Mouse (Mus musculus): ENCODE measurements around the gene Tmem198b. TPM values are rescaled to one million over a fixed set of nuclear protein-coding genes. Genes with fewer than 3 reads are reported as not detected.

Gene Tmem198b
- 10.7 and 13.7 TPM in 2 replicates for polyA plus RNA-seq (2015; fragmentation: Nextera tagmentation; extraction: Ambion mirVana)

DNA sequence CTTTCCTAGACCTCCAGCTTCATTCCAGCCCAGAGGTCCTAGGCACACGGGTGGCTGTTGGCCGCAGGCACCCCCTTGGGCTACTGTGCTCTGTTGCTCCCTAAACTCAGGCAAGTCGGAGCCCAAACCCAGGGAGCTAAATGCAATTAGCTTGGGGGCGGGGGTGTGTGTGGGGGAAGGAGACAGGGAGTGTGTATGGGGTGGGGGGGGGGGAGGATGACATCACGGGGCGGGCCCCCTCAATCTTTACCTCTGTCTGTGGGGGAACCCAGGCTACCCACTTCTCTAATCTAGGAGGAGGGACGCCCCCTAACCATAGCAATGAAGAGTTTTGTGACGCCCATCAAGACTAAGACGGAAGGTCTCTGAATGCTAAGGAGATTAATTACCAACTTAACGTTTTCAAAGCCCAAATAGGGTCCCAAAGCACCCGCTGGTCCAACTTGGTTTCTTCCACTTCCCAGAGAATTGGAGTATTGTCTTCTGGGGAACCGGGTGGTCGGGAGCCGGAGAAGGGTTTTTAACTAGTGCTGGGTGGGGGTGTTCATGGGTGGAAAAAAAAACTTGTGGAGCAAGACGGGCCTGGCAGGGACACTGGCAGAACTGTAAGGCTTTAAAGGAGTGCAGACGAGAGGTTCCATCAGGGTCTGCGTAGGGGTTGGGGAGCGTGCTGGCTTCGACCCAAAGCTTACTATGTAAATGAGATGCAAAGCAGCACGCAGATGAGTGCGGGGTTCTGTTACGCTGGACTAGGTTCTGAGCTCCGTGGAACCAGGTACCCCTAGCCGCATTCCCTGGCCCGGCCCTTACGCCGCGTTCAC, at the start of gene Tmem198b:
Gene Tmem198b (minus strand): TSS at position 100 of the 821 bp plus-strand sequence.
- H3K36me3 ChIP-seq (ENCODE audit: control insufficient read depth, insufficient read depth), result no peaks in the 10 kb centered on the region
- no peaks in the 10 kb centered on the region for H3K9me3 ChIP-seq (ENCODE audit: control insufficient read depth, low read length)
- peaks cover 49% of the 10 kb centered on the region for H3K4me1 ChIP-seq (replicated peaks; ENCODE audit: control insufficient read depth, insufficient read depth, low read length)
- under 1% methylated on average over 28 of the region's 28 CpGs for WGBS
- peak within 1 kb of the TSS; percentile 87 for H3K4me2 ChIP-seq (ENCODE audit: low read length)
- peak within 1 kb of the TSS; percentile 98 for H3K27ac ChIP-seq (ENCODE audit: low read length)
- peak; percentile 70 for ATAC-seq
- no peaks in the 10 kb centered on the region for H3K27me3 ChIP-seq (replicated peaks; ENCODE audit: control insufficient read depth, insufficient read depth, low read length)
- peak within 1 kb of the TSS; percentile 85 for H3K9ac ChIP-seq (replicated peaks; ENCODE audit: low read depth, low read length)
- peak within 1 kb of the TSS; percentile 87 for H3K4me3 ChIP-seq (replicated peaks; ENCODE audit: low read length)

DNA sequence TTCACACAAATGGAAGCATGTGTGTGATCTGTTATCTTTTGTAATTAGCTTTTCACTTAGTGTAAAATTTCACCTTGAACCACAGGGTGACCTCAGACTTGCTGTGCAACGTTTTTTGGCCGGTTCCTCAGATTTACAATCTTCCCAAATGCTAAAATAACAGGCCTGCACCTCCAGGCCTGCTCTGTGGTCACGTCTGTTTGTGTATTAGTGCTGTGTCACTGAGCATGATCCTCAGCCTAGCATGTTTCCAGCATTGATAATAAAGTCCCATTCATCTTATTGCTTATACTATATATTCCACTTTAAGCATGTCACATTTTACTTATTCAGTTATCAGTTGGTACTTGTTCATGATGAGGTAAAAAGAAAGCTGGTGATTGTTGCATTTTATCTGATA, 46.2 kb upstream of the Tmem198b start:
- Histone ChIP-seq H3K27ac (ENCODE audit: low read length) (no peak overlapping the region), H3K9me3 (ENCODE audit: control insufficient read depth, low read length) (no peaks in the 10 kb centered on the region), H3K4me3 (replicated peaks; ENCODE audit: low read length) (no peak overlapping the region), H3K4me2 (ENCODE audit: low read length) (no peak overlapping the region), H3K9ac (replicated peaks; ENCODE audit: low read depth, low read length) (no peak overlapping the region), H3K27me3 (replicated peaks; ENCODE audit: control insufficient read depth, insufficient read depth, low read length) (no peaks in the 10 kb centered on the region), H3K4me1 (replicated peaks; ENCODE audit: control insufficient read depth, insufficient read depth, low read length) (no peaks in the 10 kb centered on the region), H3K36me3 (ENCODE audit: control insufficient read depth, insufficient read depth) (peaks cover 12% of the 10 kb centered on the region)
- WGBS, result 82% methylated on average over 3 of the region's 3 CpGs
- no peak for ATAC-seq

DNA sequence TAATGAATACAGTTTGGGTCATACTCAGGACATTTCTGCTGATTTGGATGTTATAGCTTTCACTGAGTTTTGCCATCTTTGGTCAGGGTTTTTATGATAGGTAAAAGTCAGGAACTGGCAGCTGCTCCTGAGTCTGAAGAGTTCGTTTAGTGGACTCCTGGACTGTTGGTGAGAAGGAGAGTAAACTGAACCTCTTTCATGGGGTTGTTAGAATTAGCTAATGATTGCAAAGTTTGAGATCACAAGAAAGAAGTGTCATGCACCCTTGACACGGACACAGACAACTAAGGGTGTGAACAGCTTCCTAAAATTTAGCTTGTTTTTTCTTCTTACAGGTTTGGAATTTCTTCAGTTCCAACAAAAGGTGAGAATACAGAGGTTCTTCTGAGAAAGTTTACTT, 44.3 kb upstream of the Tmem198b start:
- Histone ChIP-seq H3K4me1 (replicated peaks; ENCODE audit: control insufficient read depth, insufficient read depth, low read length) (no peaks in the 10 kb centered on the region), H3K9me3 (ENCODE audit: control insufficient read depth, low read length) (no peaks in the 10 kb centered on the region), H3K36me3 (ENCODE audit: control insufficient read depth, insufficient read depth) (peaks cover 15% of the 10 kb centered on the region), H3K4me2 (ENCODE audit: low read length) (no peak overlapping the region), H3K9ac (replicated peaks; ENCODE audit: low read depth, low read length) (no peak overlapping the region), H3K4me3 (replicated peaks; ENCODE audit: low read length) (no peak overlapping the region), H3K27me3 (replicated peaks; ENCODE audit: control insufficient read depth, insufficient read depth, low read length) (no peaks in the 10 kb centered on the region), H3K27ac (ENCODE audit: low read length) (no peak overlapping the region)
- no peak for ATAC-seq
- 81% methylated on average over 2 of the region's 2 CpGs for WGBS

DNA sequence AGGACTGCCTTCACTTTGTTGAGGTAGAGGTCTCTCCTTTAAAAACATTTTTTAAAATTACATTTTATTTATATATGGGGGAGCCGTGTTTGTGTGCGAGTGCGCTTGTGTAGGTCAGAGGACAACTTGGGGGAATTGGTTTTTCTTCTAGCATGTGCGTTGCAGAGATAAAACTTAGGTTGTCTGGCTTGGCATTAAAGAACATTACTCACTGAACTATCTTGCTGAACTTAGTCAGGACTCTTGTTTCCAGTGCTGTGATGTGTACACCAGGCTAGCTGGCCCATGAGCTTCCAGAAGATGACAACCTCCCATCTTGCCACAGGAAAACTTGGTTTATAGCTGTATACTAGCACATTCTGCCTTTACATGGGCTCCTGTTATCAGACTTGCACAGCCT, 42.5 kb upstream of the Tmem198b start:
- no peak overlapping the region for H3K4me2 ChIP-seq (ENCODE audit: low read length)
- ATAC-seq, result no peak
- 98% methylated on average over 4 of the region's 4 CpGs for WGBS
- no peak overlapping the region for H3K9ac ChIP-seq (replicated peaks; ENCODE audit: low read depth, low read length)
- no peak overlapping the region for H3K4me3 ChIP-seq (replicated peaks; ENCODE audit: low read length)
- no peak overlapping the region for H3K27ac ChIP-seq (ENCODE audit: low read length)
- H3K27me3 ChIP-seq (replicated peaks; ENCODE audit: control insufficient read depth, insufficient read depth, low read length), result no peaks in the 10 kb centered on the region
- no peaks in the 10 kb centered on the region for H3K4me1 ChIP-seq (replicated peaks; ENCODE audit: control insufficient read depth, insufficient read depth, low read length)
- no peaks in the 10 kb centered on the region for H3K9me3 ChIP-seq (ENCODE audit: control insufficient read depth, low read length)
- H3K36me3 ChIP-seq (ENCODE audit: control insufficient read depth, insufficient read depth), result peaks cover 20% of the 10 kb centered on the region

DNA sequence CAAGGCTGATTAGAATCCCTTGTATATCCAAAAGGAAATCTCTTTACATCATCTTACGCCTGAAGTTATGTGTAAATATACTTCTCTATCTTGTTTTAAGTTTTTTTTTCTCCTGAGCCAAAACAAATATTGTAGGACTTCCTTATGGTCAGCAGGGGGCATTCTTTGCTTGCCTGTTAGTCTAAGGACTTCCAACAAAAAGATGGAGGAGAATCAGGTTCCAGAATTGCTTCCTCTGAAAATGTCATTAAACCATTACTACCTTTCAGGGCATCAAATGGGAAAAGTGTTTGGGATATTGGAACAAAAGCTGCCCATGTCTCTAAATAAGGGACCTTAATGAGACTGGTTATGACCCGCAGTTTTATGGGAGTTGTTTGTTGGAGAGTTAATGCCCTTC, 41.3 kb upstream of the Tmem198b start:
- Histone ChIP-seq H3K36me3 (ENCODE audit: control insufficient read depth, insufficient read depth) (peaks cover 23% of the 10 kb centered on the region), H3K27me3 (replicated peaks; ENCODE audit: control insufficient read depth, insufficient read depth, low read length) (no peaks in the 10 kb centered on the region), H3K4me3 (replicated peaks; ENCODE audit: low read length) (no peak overlapping the region), H3K9me3 (ENCODE audit: control insufficient read depth, low read length) (no peaks in the 10 kb centered on the region), H3K4me2 (ENCODE audit: low read length) (no peak overlapping the region), H3K27ac (ENCODE audit: low read length) (no peak overlapping the region), H3K9ac (replicated peaks; ENCODE audit: low read depth, low read length) (no peak overlapping the region), H3K4me1 (replicated peaks; ENCODE audit: control insufficient read depth, insufficient read depth, low read length) (no peaks in the 10 kb centered on the region)
- no peak for ATAC-seq
- WGBS, result 38% methylated on average over 2 of the region's 2 CpGs

DNA sequence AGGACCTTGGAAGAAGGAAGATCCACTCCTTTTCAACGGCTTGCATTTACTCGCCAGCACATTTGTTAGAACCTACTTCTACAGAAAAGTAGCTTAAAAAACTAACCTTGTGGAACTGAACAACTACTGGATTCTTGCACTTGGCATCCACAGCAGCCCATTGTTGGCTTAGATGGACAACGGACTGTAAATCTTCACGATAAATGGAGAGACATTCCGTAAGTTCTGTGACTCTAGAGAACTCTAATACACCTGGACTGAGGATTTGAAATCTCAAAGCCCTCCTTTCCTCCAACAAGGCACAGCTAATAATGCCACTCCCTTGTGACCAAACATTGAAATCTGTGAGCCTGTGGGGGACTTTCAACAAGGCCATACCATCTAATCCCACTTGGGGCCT, 39.1 kb upstream of the Tmem198b start:
- no peak for ATAC-seq
- no peak overlapping the region for H3K4me3 ChIP-seq (replicated peaks; ENCODE audit: low read length)
- H3K27ac ChIP-seq (ENCODE audit: low read length), result no peak overlapping the region
- WGBS, result 93% methylated on average over 5 of the region's 5 CpGs
- no peaks in the 10 kb centered on the region for H3K4me1 ChIP-seq (replicated peaks; ENCODE audit: control insufficient read depth, insufficient read depth, low read length)
- H3K9ac ChIP-seq (replicated peaks; ENCODE audit: low read depth, low read length), result no peak overlapping the region
- peaks cover 18% of the 10 kb centered on the region for H3K36me3 ChIP-seq (ENCODE audit: control insufficient read depth, insufficient read depth)
- H3K4me2 ChIP-seq (ENCODE audit: low read length), result no peak overlapping the region
- H3K27me3 ChIP-seq (replicated peaks; ENCODE audit: control insufficient read depth, insufficient read depth, low read length), result no peaks in the 10 kb centered on the region
- H3K9me3 ChIP-seq (ENCODE audit: control insufficient read depth, low read length), result no peaks in the 10 kb centered on the region

DNA sequence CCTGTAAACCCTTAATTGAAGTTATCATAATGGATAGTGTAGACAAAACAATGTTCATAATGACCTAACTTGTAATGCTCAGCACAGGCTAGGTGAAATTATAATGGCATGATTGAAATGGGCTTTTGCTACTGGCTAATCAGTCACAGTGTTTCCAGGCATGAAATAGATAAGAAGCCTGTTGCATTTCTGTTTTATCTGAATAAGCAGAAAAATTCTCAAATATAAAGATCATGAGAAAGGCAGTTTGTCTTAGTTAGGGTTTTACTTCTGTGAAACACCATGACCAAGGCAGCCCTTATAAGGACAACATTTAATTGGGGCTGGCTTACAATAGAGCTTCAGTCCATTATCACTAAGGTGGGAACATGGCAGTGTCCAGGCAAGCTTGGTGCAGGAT, 36.4 kb upstream of the Tmem198b start:
- Histone ChIP-seq H3K4me3 (replicated peaks; ENCODE audit: low read length) (no peak overlapping the region), H3K4me2 (ENCODE audit: low read length) (no peak overlapping the region), H3K27ac (ENCODE audit: low read length) (no peak overlapping the region), H3K4me1 (replicated peaks; ENCODE audit: control insufficient read depth, insufficient read depth, low read length) (no peaks in the 10 kb centered on the region), H3K9me3 (ENCODE audit: control insufficient read depth, low read length) (no peaks in the 10 kb centered on the region), H3K9ac (replicated peaks; ENCODE audit: low read depth, low read length) (no peak overlapping the region), H3K36me3 (ENCODE audit: control insufficient read depth, insufficient read depth) (peaks cover 15% of the 10 kb centered on the region), H3K27me3 (replicated peaks; ENCODE audit: control insufficient read depth, insufficient read depth, low read length) (no peaks in the 10 kb centered on the region)
- no peak for ATAC-seq

DNA sequence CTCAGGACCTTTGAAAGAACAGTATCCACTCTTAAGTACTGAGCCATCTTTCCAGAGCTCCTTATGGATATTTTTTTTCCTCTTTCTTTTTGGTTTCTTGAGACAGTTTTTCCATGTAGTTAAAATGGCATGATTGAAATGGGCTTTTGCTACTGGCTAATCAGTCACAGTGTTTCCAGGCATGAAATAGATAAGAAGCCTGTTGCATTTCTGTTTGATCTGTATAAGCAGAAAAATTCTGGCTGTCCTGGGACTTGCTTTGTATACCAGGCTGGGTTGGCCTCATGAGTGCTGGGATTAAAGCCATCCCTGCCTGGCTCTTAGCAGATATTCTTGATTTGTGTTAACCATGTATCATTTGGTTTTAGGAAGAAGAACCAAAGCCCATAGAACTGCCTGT, 35.3 kb upstream of the Tmem198b start:
- no peak overlapping the region for H3K27ac ChIP-seq (ENCODE audit: low read length)
- H3K27me3 ChIP-seq (replicated peaks; ENCODE audit: control insufficient read depth, insufficient read depth, low read length), result no peaks in the 10 kb centered on the region
- no peak for ATAC-seq
- no peaks in the 10 kb centered on the region for H3K4me1 ChIP-seq (replicated peaks; ENCODE audit: control insufficient read depth, insufficient read depth, low read length)
- no peaks in the 10 kb centered on the region for H3K9me3 ChIP-seq (ENCODE audit: control insufficient read depth, low read length)
- H3K4me2 ChIP-seq (ENCODE audit: low read length), result no peak overlapping the region
- H3K4me3 ChIP-seq (replicated peaks; ENCODE audit: low read length), result no peak overlapping the region
- no peak overlapping the region for H3K9ac ChIP-seq (replicated peaks; ENCODE audit: low read depth, low read length)
- peaks cover 16% of the 10 kb centered on the region for H3K36me3 ChIP-seq (ENCODE audit: control insufficient read depth, insufficient read depth)

DNA sequence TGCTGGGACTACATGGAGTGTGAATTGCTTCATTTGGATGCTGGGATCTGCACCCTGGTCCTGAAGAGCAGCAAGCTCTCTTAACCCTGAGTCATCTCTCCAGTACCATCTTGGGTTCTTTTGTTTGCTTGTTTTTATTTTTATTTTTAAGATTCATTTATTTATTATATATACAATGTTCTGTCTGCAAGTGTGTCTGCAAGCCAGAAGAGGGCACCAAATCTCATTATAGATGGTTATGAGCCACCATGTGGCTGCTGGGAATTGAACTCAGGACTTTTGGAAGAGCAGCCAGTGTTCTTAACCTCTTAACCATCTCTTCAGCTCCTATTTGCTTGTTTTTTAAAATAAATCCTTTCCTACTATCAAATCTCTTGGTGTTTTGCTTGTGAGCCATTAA, 33.2 kb upstream of the Tmem198b start:
- ATAC-seq, result no peak
- no peaks in the 10 kb centered on the region for H3K27me3 ChIP-seq (replicated peaks; ENCODE audit: control insufficient read depth, insufficient read depth, low read length)
- no peak overlapping the region for H3K27ac ChIP-seq (ENCODE audit: low read length)
- H3K4me3 ChIP-seq (replicated peaks; ENCODE audit: low read length), result no peak overlapping the region
- H3K4me1 ChIP-seq (replicated peaks; ENCODE audit: control insufficient read depth, insufficient read depth, low read length), result no peaks in the 10 kb centered on the region
- no peaks in the 10 kb centered on the region for H3K9me3 ChIP-seq (ENCODE audit: control insufficient read depth, low read length)
- peaks cover 18% of the 10 kb centered on the region for H3K36me3 ChIP-seq (ENCODE audit: control insufficient read depth, insufficient read depth)
- H3K9ac ChIP-seq (replicated peaks; ENCODE audit: low read depth, low read length), result no peak overlapping the region
- no peak overlapping the region for H3K4me2 ChIP-seq (ENCODE audit: low read length)

DNA sequence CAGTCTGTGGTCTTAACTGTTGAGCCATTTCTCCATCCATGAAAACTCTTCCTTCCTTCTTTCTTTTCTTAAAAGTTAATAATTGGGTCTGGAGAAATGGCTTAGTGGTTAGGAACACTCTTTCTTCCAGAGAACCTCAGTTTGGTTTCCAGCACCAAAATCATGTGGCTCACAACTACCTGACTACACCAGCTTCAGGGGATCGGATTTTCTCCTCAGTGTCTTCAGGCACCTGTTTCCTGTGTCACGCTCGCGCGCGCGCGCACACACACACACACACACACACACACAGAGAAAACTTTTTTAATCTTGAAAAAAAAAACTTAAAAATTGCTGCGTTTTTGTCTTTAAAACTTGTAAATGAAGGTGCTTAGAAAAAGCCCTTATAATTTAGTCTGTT, 19.7 kb upstream of the Tmem198b start:
- no peak for ATAC-seq
- Histone ChIP-seq H3K9ac (replicated peaks; ENCODE audit: low read depth, low read length) (no peak overlapping the region), H3K27ac (ENCODE audit: low read length) (no peak overlapping the region)

More for the DNA sequence above, 19.7 kb upstream of the Tmem198b start:
- H3K36me3 ChIP-seq (ENCODE audit: control insufficient read depth, insufficient read depth), result 0 out of 2 replicates have a peak, but pooled peaks cover 2% of the 10 kb centered on the region
- no peaks in the 10 kb centered on the region for H3K9me3 ChIP-seq (ENCODE audit: control insufficient read depth, low read length)
- no peak overlapping the region for H3K4me3 ChIP-seq (replicated peaks; ENCODE audit: low read length)
- WGBS, result over 99% methylated on average over 9 of the region's 9 CpGs
- no peak overlapping the region for H3K4me2 ChIP-seq (ENCODE audit: low read length)
- H3K27me3 ChIP-seq (replicated peaks; ENCODE audit: control insufficient read depth, insufficient read depth, low read length), result no peaks in the 10 kb centered on the region
- H3K4me1 ChIP-seq (replicated peaks; ENCODE audit: control insufficient read depth, insufficient read depth, low read length), result peaks cover 16% of the 10 kb centered on the region

Data from forebrain, embryonic 16.5 days (tissue).